Mouse (Mus musculus) heart, embryonic 16.5 days (tissue): ENCODE data around the gene Olfr644. TPM values are rescaled to one million over a fixed set of nuclear protein-coding genes. Genes with fewer than 3 reads are reported as not detected.

Experiments
- ATAC-seq: fragments of 200-750 bp; cut with Nextera tagmentation; replicated peaks from 2 replicates; pipeline ENCODE4 v1.8.0; 2017; ENCODE audit warnings: moderate number of reproducible peaks; ENCODE audit not compliant: insufficient read depth, low FRiP score; ENCODE audit errors: extremely low read depth
- H3K27ac ChIP-seq: fragments of 300-500 bp; sonication (generic); 2 replicates; pipeline ENCODE4 v1.5.1; 2014; ENCODE audit warnings: mild to moderate bottlenecking, low read length, control low read depth, moderate library complexity
- H3K27me3 ChIP-seq: fragments of 300-500 bp; sonication (generic); 2 replicates; pipeline ENCODE4 v1.6.1; 2014; ENCODE audit warnings: low read length, mixed read lengths; ENCODE audit not compliant: control insufficient read depth, insufficient read depth
- H3K36me3 ChIP-seq: fragments of 300-500 bp; sonication (generic); 2 replicates; pipeline ENCODE4 v1.6.1; 2014; ENCODE audit not compliant: control insufficient read depth, insufficient read depth
- H3K4me1 ChIP-seq: fragments of 300-500 bp; sonication (generic); 2 replicates; pipeline ENCODE4 v1.6.1; 2014; ENCODE audit warnings: low read length, mixed read lengths; ENCODE audit not compliant: control insufficient read depth, insufficient read depth
- H3K4me2 ChIP-seq: fragments of 300-500 bp; sonication (generic); 2 replicates; pipeline ENCODE4 v1.6.1; 2014; ENCODE audit warnings: low read depth, mild to moderate bottlenecking, control low read depth, low read length
- H3K4me3 ChIP-seq: fragments of 300-500 bp; sonication (generic); 2 replicates; pipeline ENCODE4 v1.5.1; 2014; ENCODE audit warnings: mild to moderate bottlenecking, control low read depth, low read length
- H3K9ac ChIP-seq: fragments of 300-500 bp; sonication (generic); 2 replicates; pipeline ENCODE4 v1.6.1; 2014; ENCODE audit warnings: low read length, control low read depth
- H3K9me3 ChIP-seq: fragments of 300-500 bp; sonication (generic); replicated peaks from 2 replicates; pipeline ENCODE4 v1.6.1; 2016; ENCODE audit warnings: low read length; ENCODE audit not compliant: control insufficient read depth
- WGBS: fragments of 180-500 bp; shearing (Covaris S2); extraction: QIAGEN DNeasy Blood & Tissue Kit; methylation state at CpG from one replicate; pipeline ENCODE4 v1.1.7; 2014; 5-methylcytosine and 5-hydroxymethylcytosine counted together
- polyA plus RNA-seq: library from polyadenylated mRNA; unstranded; fragments of >200 nt; fragmentation: Nextera tagmentation; extraction: Ambion mirVana; gene quantifications from 2 replicates; pipeline ENCODE4 v1.2.1, GENCODE M21; 2015

The Olfr644 gene
- polyA plus RNA-seq, 1 experiment from 2014 or later: not detected

- Histone ChIP-seq H3K9ac (no peak overlapping the region), H3K36me3 (no peaks in the 10 kb centered on the region), H3K4me1 (no peaks in the 10 kb centered on the region), H3K9me3 (no peaks in the 10 kb centered on the region), H3K4me3 (no peak overlapping the region), H3K4me2 (no peak overlapping the region), H3K27me3 (no peaks in the 10 kb centered on the region), H3K27ac (no peak overlapping the region)
- ATAC-seq: no peak
- WGBS: 67% methylated on average over 3 of the region's 3 CpGs
Measured at GRCm38 (mm10) chr7:104026978-104027377, 44.7 kb downstream of the Olfr644 start.

DNA sequence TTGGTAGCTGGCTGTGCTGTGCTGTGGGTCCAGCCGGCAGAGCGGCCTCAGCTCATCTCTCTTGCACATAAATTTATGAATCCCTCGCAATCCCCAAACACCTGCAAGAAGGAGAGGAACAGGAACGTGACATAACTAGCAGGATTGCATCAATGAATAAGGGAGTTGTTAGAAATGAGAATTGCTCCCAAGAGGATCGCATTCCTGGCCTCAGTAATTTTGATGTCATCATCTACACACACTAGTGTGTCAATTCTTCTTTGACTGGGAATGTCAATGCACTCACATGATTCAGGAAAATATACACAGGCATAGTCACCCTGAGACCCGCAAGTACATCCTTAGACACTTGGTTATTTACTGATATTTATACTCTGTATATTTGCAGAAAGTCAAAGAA lies 46.2 kb downstream of the Olfr644 start, which contains the start of gene Olfr640:
Olfr640 (minus strand) TSS at position 101 of the 400 bp plus-strand sequence.
- Histone ChIP-seq H3K4me1 (no peaks in the 10 kb centered on the region), H3K9ac (no peak within 1 kb of the TSS), H3K27ac (no peak within 1 kb of the TSS), H3K36me3 (no peaks in the 10 kb centered on the region), H3K4me2 (no peak within 1 kb of the TSS), H3K27me3 (no peaks in the 10 kb centered on the region), H3K9me3 (no peaks in the 10 kb centered on the region), H3K4me3 (no peak within 1 kb of the TSS)
- 69% methylated on average over 6 of the region's 6 CpGs for WGBS
- ATAC-seq: no peak

GRCm38 (mm10) chr7:104021651-104022050 lies 50.0 kb downstream of the Olfr644 start:
- WGBS: 86% methylated on average over 6 of the region's 6 CpGs
- H3K27me3 ChIP-seq: no peaks in the 10 kb centered on the region
- no peak overlapping the region for H3K27ac ChIP-seq
- ATAC-seq: no peak
- H3K4me3 ChIP-seq: no peak overlapping the region
- H3K4me2 ChIP-seq: no peak overlapping the region
- no peak overlapping the region for H3K9ac ChIP-seq
- no peaks in the 10 kb centered on the region for H3K4me1 ChIP-seq
- no peaks in the 10 kb centered on the region for H3K9me3 ChIP-seq
- no peaks in the 10 kb centered on the region for H3K36me3 ChIP-seq

DNA sequence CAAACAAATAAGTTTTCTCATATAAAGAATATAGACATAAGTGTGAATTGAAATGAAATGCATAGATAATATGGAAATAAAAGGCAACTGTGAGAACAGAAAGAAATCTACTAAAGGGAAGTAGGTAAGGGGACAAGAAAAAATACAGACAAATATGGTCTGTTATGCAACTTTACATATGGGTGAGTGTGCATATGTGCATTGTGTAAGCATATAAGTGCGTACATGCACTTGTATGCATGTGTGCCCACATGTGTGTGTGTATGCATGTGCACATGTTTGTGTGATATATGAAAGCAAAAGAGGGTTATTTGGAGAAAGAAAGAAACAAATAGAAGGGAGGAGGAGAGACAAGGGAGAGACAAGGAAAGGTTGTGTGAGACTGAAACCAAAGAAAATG lies 52.7 kb downstream of the Olfr644 start:
- H3K4me2 ChIP-seq: no peak overlapping the region
- H3K27ac ChIP-seq: no peak overlapping the region

GRCm38 (mm10) chr7:104017203-104017602 lies 54.5 kb downstream of the Olfr644 start, which contains the start of gene Olfr639:
TSS of gene Olfr639 (minus strand) at chr7:104017303.
- Histone ChIP-seq H3K4me1 (no peaks in the 10 kb centered on the region), H3K27me3 (no peaks in the 10 kb centered on the region), H3K36me3 (no peaks in the 10 kb centered on the region), H3K4me3 (no peak within 1 kb of the TSS), H3K9me3 (no peaks in the 10 kb centered on the region), H3K4me2 (no peak within 1 kb of the TSS), H3K9ac (no peak within 1 kb of the TSS), H3K27ac (no peak within 1 kb of the TSS)
- ATAC-seq: no peak

More for the DNA sequence above, 52.7 kb downstream of the Olfr644 start:
- Histone ChIP-seq H3K9ac (no peak overlapping the region), H3K27me3 (no peaks in the 10 kb centered on the region), H3K36me3 (no peaks in the 10 kb centered on the region), H3K9me3 (no peaks in the 10 kb centered on the region), H3K4me1 (no peaks in the 10 kb centered on the region), H3K4me3 (no peak overlapping the region)
- ATAC-seq: no peak
- 79% methylated on average over 1 of the region's 1 CpGs for WGBS

Other genes with a start within 250 kb of the Olfr644 start
- 24,611 and 28,119 TPM in 2 replicates for gene Hbb-bs, start 243.8 kb downstream of the Olfr644 start, polyA plus RNA-seq
- not detected in 2 replicates for gene Hbb-bh2, start 231.3 kb downstream of the Olfr644 start, polyA plus RNA-seq
- 2.3 and 2.8 TPM in 2 replicates for gene Hbb-bh1, start 228.7 kb downstream of the Olfr644 start, polyA plus RNA-seq
- 147 and 172 TPM in 2 replicates for gene Hbb-y, start 218.7 kb downstream of the Olfr644 start, polyA plus RNA-seq
- not detected in 2 replicates for gene Olfr66, start 185.6 kb downstream of the Olfr644 start, polyA plus RNA-seq
- gene Olfr64, start 177.4 kb downstream of the Olfr644 start, polyA plus RNA-seq: not detected in 2 replicates
- gene Olfr65, start 168.4 kb downstream of the Olfr644 start, polyA plus RNA-seq: not detected in 2 replicates
- gene Olfr631, start 143.0 kb downstream of the Olfr644 start, polyA plus RNA-seq: not detected in 2 replicates
- gene Olfr632, start 137.5 kb downstream of the Olfr644 start, polyA plus RNA-seq: not detected in 2 replicates
- not detected in 2 replicates for gene Olfr633, start 127.4 kb downstream of the Olfr644 start, polyA plus RNA-seq
- not detected in 2 replicates for gene Olfr635, start 100.7 kb downstream of the Olfr644 start, polyA plus RNA-seq
- not detected in 2 replicates for gene Olfr638, start 73.1 kb downstream of the Olfr644 start, polyA plus RNA-seq
- gene Olfr639, start 54.6 kb downstream of the Olfr644 start, polyA plus RNA-seq: 0.03 TPM in 1 of 2 replicates, not detected in the other
- not detected in 2 replicates for gene Olfr640, start 46.3 kb downstream of the Olfr644 start, polyA plus RNA-seq
- not detected in 2 replicates for gene Olfr641, start 36.4 kb downstream of the Olfr644 start, polyA plus RNA-seq
- gene Olfr642, start 19.2 kb downstream of the Olfr644 start, polyA plus RNA-seq: not detected in 2 replicates
- not detected in 2 replicates for gene 4930516K23Rik, start 10.4 kb downstream of the Olfr644 start, polyA plus RNA-seq
- gene Olfr645, start 13.6 kb upstream of the Olfr644 start, polyA plus RNA-seq: not detected in 2 replicates
- not detected in 2 replicates for gene Olfr646, start 33.0 kb upstream of the Olfr644 start, polyA plus RNA-seq
- not detected in 2 replicates for gene Ubqln5, start 58.0 kb upstream of the Olfr644 start, polyA plus RNA-seq
- not detected in 2 replicates for gene Olfr643, start 65.5 kb upstream of the Olfr644 start, polyA plus RNA-seq
- gene Ubqln3, start 71.4 kb upstream of the Olfr644 start, polyA plus RNA-seq: not detected in 2 replicates
- not detected in 2 replicates for gene Ubqlnl, start 78.7 kb upstream of the Olfr644 start, polyA plus RNA-seq
- 0.08 TPM in 1 of 2 replicates, not detected in the other for gene Olfm5, start 93.0 kb upstream of the Olfr644 start, polyA plus RNA-seq
- 0.17 and 0.24 TPM in 2 replicates for gene Olfr648, start 111.5 kb upstream of the Olfr644 start, polyA plus RNA-seq
- not detected in 2 replicates for gene Olfr649, start 124.1 kb upstream of the Olfr644 start, polyA plus RNA-seq
- gene Trim6, start 146.9 kb upstream of the Olfr644 start, polyA plus RNA-seq: 0.97 and 1.4 TPM in 2 replicates
- gene Trim34a, start 172.6 kb upstream of the Olfr644 start, polyA plus RNA-seq: 3.0 and 4.3 TPM in 2 replicates
- 0.68 and 0.74 TPM in 2 replicates for gene Trim5, start 216.2 kb upstream of the Olfr644 start, polyA plus RNA-seq
- 7.5 and 10.1 TPM in 2 replicates for gene Trim12a, start 243.6 kb upstream of the Olfr644 start, polyA plus RNA-seq